Mouse (Mus musculus): ENCODE data around the gene Tnrc6c. TPM values are rescaled to one million over a fixed set of nuclear protein-coding genes. Genes with fewer than 3 reads are reported as not detected.
"Not testable (repeated sequence)": the region's sequence is repeated elsewhere in the genome, so short reads cannot be mapped to it uniquely, and the experiment has no call there.

Gene Tnrc6c
- polyA plus RNA-seq, 1 experiment, result 22.7 TPM

- Histone ChIP-seq H3K36me3 (ENCODE audit: control insufficient read depth, insufficient read depth, low read length) (peaks cover 6% of the 10 kb centered on the region), H3K27ac (ENCODE audit: insufficient read depth, low read length) (no peak overlapping the region), H3K4me3 (ENCODE audit: extremely low read depth, insufficient read depth, insufficient read length) (no peak overlapping the region), H3K4me1 (ENCODE audit: control insufficient read depth, insufficient read depth, insufficient read length) (no peaks in the 10 kb centered on the region; the same call in 1 of the 2 replicates), H3K27me3 (ENCODE audit: control insufficient read depth, insufficient read depth, low read length) (no peaks in the 10 kb centered on the region)
- TF ChIP-seq POLR2A (IDR thresholded peaks at IDR 0.05; ENCODE audit: low read depth, low read length), result no peak
- TF ChIP-seq CTCF (IDR thresholded peaks at IDR 0.05; ENCODE audit: extremely low read depth, insufficient read depth, insufficient read length, insufficient replicate concordance), result peak; percentile 80; the same call in 1 of the 2 replicates
- peak in 1 of 2 experiments; percentile 80 for DNase-seq (ENCODE audit: low read depth in 1 of 2, low spot score in 2 of 2)
- 20% methylated on average over 10 of the region's 10 CpGs for WGBS
Measured at GRCm38 (mm10) chr11:117786294-117786693, 132.2 kb downstream of the Tnrc6c start.

GRCm38 (mm10) chr11:117788481-117788880 lies 134.4 kb downstream of the Tnrc6c start:
- WGBS, result 85% methylated on average over 7 of the region's 7 CpGs
- not testable (repeated sequence) for DNase-seq (ENCODE audit: low read depth in 1 of 2, low spot score in 2 of 2); H3K27me3 ChIP-seq (ENCODE audit: control insufficient read depth, insufficient read depth, low read length); H3K4me3 ChIP-seq (ENCODE audit: extremely low read depth, insufficient read depth, insufficient read length); H3K27ac ChIP-seq (ENCODE audit: insufficient read depth, low read length); H3K36me3 ChIP-seq (ENCODE audit: control insufficient read depth, insufficient read depth, low read length); H3K4me1 ChIP-seq (ENCODE audit: control insufficient read depth, insufficient read depth, insufficient read length)

- DNase-seq (ENCODE audit: low read depth in 1 of 2, low spot score in 2 of 2), result peak in 1 of 2 experiments; percentile 72
- H3K4me1 ChIP-seq (ENCODE audit: control insufficient read depth, insufficient read depth, insufficient read length), result peaks cover 13% of the 10 kb centered on the region; the same call in 1 of the 2 replicates
- no peaks in the 10 kb centered on the region for H3K27me3 ChIP-seq (ENCODE audit: control insufficient read depth, insufficient read depth, low read length)
- no peak overlapping the region for H3K27ac ChIP-seq (ENCODE audit: insufficient read depth, low read length)
- TF ChIP-seq CTCF (IDR thresholded peaks at IDR 0.05; ENCODE audit: extremely low read depth, insufficient read depth, insufficient read length, insufficient replicate concordance) (peak; percentile 86; the same call in 1 of the 2 replicates), POLR2A (IDR thresholded peaks at IDR 0.05; ENCODE audit: low read depth, low read length) (no peak)
- H3K4me3 ChIP-seq (ENCODE audit: extremely low read depth, insufficient read depth, insufficient read length), result no peak overlapping the region
- 21% methylated on average over 14 of the region's 14 CpGs for WGBS
- no peaks in the 10 kb centered on the region for H3K36me3 ChIP-seq (ENCODE audit: control insufficient read depth, insufficient read depth, low read length)
Measured at GRCm38 (mm10) chr11:117790286-117790685, 136.2 kb downstream of the Tnrc6c start.

DNA sequence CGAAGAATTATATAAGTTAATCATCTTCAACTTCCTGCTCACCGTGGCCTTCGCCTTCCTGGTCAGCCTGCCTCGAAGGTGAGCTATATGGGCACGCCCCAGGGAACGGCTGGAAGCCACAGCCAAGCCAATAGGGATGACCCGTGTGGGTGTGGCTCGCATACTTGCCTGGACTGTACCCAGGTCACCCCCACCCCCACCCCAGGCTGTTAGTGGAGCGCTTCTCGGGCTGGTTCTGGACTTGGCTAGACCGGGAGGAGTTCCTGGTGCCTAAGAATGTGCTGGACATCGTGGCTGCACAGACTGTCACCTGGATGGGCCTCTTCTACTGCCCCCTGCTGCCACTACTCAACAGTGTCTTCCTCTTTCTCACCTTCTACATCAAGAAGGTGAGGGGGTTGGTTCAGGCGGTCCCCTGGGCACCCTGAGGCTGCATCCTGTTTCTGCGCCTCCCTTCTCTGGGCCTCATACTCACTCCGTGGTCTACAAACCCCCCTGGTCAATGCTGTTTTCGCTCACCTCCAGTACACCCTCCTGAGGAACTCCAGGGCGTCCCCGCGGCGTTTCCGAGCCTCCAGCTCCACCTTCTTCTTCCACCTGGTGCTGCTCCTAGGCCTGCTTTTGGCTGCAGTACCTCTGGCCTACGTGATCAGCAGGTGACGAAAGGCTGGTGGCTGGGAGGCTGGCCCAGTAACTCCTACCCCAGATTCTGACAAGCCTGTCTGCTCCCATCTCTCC lies 136.8 kb downstream of the Tnrc6c start:
- 70% methylated on average over 23 of the region's 23 CpGs for WGBS
- Histone ChIP-seq H3K27ac (ENCODE audit: insufficient read depth, low read length) (0 out of 2 replicates have a peak overlapping the region, but pooled peaks have one; percentile 23), H3K4me1 (ENCODE audit: control insufficient read depth, insufficient read depth, insufficient read length) (peaks cover 15% of the 10 kb centered on the region; the same call in 1 of the 2 replicates), H3K27me3 (ENCODE audit: control insufficient read depth, insufficient read depth, low read length) (no peaks in the 10 kb centered on the region), H3K36me3 (ENCODE audit: control insufficient read depth, insufficient read depth, low read length) (no peaks in the 10 kb centered on the region), H3K4me3 (ENCODE audit: extremely low read depth, insufficient read depth, insufficient read length) (no peak overlapping the region)
- 0 out of 2 replicates have a peak, but pooled peaks have one; percentile 9 for TF ChIP-seq CTCF (IDR thresholded peaks at IDR 0.05; ENCODE audit: extremely low read depth, insufficient read depth, insufficient read length, insufficient replicate concordance)
- TF ChIP-seq POLR2A (IDR thresholded peaks at IDR 0.05; ENCODE audit: low read depth, low read length), result no peak
- peak in 1 of 2 experiments; percentile 54 for DNase-seq (ENCODE audit: low read depth in 1 of 2, low spot score in 2 of 2)

GRCm38 (mm10) chr11:117791441-117791761 lies 137.3 kb downstream of the Tnrc6c start:
- H3K36me3 ChIP-seq (ENCODE audit: control insufficient read depth, insufficient read depth, low read length), result no peaks in the 10 kb centered on the region
- WGBS, result 91% methylated on average over 9 of the region's 9 CpGs
- DNase-seq (ENCODE audit: low read depth in 1 of 2, low spot score in 2 of 2), result no peak
- H3K27ac ChIP-seq (ENCODE audit: insufficient read depth, low read length), result peak overlapping the region; percentile 85; the same call in 1 of the 2 replicates
- TF ChIP-seq POLR2A (IDR thresholded peaks at IDR 0.05; ENCODE audit: low read depth, low read length) (no peak), CTCF (IDR thresholded peaks at IDR 0.05; ENCODE audit: extremely low read depth, insufficient read depth, insufficient read length, insufficient replicate concordance) (no peak)
- peaks cover 19% of the 10 kb centered on the region; the same call in 1 of the 2 replicates for H3K4me1 ChIP-seq (ENCODE audit: control insufficient read depth, insufficient read depth, insufficient read length)
- no peaks in the 10 kb centered on the region for H3K27me3 ChIP-seq (ENCODE audit: control insufficient read depth, insufficient read depth, low read length)
- no peak overlapping the region for H3K4me3 ChIP-seq (ENCODE audit: extremely low read depth, insufficient read depth, insufficient read length)

- H3K36me3 ChIP-seq (ENCODE audit: control insufficient read depth, insufficient read depth, low read length), result no peaks in the 10 kb centered on the region
- WGBS, result 14% methylated on average over 22 of the region's 22 CpGs
- H3K27me3 ChIP-seq (ENCODE audit: control insufficient read depth, insufficient read depth, low read length), result no peaks in the 10 kb centered on the region
- peak in 1 of 2 experiments; percentile 83 for DNase-seq (ENCODE audit: low read depth in 1 of 2, low spot score in 2 of 2)
- H3K4me1 ChIP-seq (ENCODE audit: control insufficient read depth, insufficient read depth, insufficient read length), result peaks cover 26% of the 10 kb centered on the region; the same call in 1 of the 2 replicates
- H3K4me3 ChIP-seq (ENCODE audit: extremely low read depth, insufficient read depth, insufficient read length), result peak overlapping the region; percentile 16; the same call in 1 of the 2 replicates
- H3K27ac ChIP-seq (ENCODE audit: insufficient read depth, low read length), result peak overlapping the region; percentile 85
- TF ChIP-seq POLR2A (IDR thresholded peaks at IDR 0.05; ENCODE audit: low read depth, low read length) (no peak), CTCF (IDR thresholded peaks at IDR 0.05; ENCODE audit: extremely low read depth, insufficient read depth, insufficient read length, insufficient replicate concordance) (no peak)
Measured at GRCm38 (mm10) chr11:117792281-117792888, 138.3 kb downstream of the Tnrc6c start.
